Mouse (Mus musculus): ENCODE measurements around the gene Fbxl19. TPM values are rescaled to one million over a fixed set of nuclear protein-coding genes. Genes with fewer than 3 reads are reported as not detected.

Gene Fbxl19
- polyA plus RNA-seq, 1 experiment from 2014 or later, result 3.2 TPM

GRCm38 (mm10) chr7:127776426-127776825 is 32.1 kb downstream of the Fbxl19 start, which contains the start of gene Setd1a:
Gene Setd1a (plus strand): TSS chr7:127776670.
- peak within 1 kb of the TSS; percentile 92 for H3K9ac ChIP-seq (ENCODE audit: low read length)
- H3K4me3 ChIP-seq (replicated peaks; ENCODE audit: low read length), result peak within 1 kb of the TSS; percentile 86
- H3K4me1 ChIP-seq (ENCODE audit: control insufficient read depth, insufficient read depth, low read length), result peaks cover 12% of the 10 kb centered on the region
- H3K36me3 ChIP-seq (ENCODE audit: control insufficient read depth, insufficient read depth, low read length), result no peaks in the 10 kb centered on the region
- ATAC-seq (ENCODE audit: insufficient read depth, low FRiP score), result peak; percentile 64
- 1% methylated on average over 23 of the region's 23 CpGs for WGBS
- H3K4me2 ChIP-seq (ENCODE audit: low read depth, low read length), result peak within 1 kb of the TSS; percentile 92
- no peaks in the 10 kb centered on the region for H3K27me3 ChIP-seq (ENCODE audit: control insufficient read depth, insufficient read depth, low read length)
- no peaks in the 10 kb centered on the region for H3K9me3 ChIP-seq (replicated peaks; ENCODE audit: control insufficient read depth, low read length)
- H3K27ac ChIP-seq (ENCODE audit: low read length), result peak within 1 kb of the TSS; percentile 100

GRCm38 (mm10) chr7:127776878-127777473 is 32.6 kb downstream of the Fbxl19 start:
- Histone ChIP-seq H3K9ac (ENCODE audit: low read length) (peak overlapping the region; percentile 92), H3K4me2 (ENCODE audit: low read depth, low read length) (peak overlapping the region; percentile 70), H3K4me1 (ENCODE audit: control insufficient read depth, insufficient read depth, low read length) (peaks cover 12% of the 10 kb centered on the region), H3K27ac (ENCODE audit: low read length) (peak overlapping the region; percentile 100), H3K36me3 (ENCODE audit: control insufficient read depth, insufficient read depth, low read length) (no peaks in the 10 kb centered on the region), H3K9me3 (replicated peaks; ENCODE audit: control insufficient read depth, low read length) (no peaks in the 10 kb centered on the region), H3K4me3 (replicated peaks; ENCODE audit: low read length) (peak overlapping the region; percentile 86), H3K27me3 (ENCODE audit: control insufficient read depth, insufficient read depth, low read length) (no peaks in the 10 kb centered on the region)
- peak; percentile 91 for ATAC-seq (ENCODE audit: insufficient read depth, low FRiP score)
- WGBS, result under 1% methylated on average over 60 of the region's 70 CpGs

GRCm38 (mm10) chr7:127777474-127778266 is 33.3 kb downstream of the Fbxl19 start:
- Histone ChIP-seq H3K9me3 (replicated peaks; ENCODE audit: control insufficient read depth, low read length) (no peaks in the 10 kb centered on the region), H3K27ac (ENCODE audit: low read length) (peak overlapping the region; percentile 100), H3K4me3 (replicated peaks; ENCODE audit: low read length) (peak overlapping the region; percentile 86), H3K36me3 (ENCODE audit: control insufficient read depth, insufficient read depth, low read length) (peaks cover 3% of the 10 kb centered on the region; the same call in 1 of the 2 replicates), H3K4me2 (ENCODE audit: low read depth, low read length) (peak overlapping the region; percentile 92), H3K4me1 (ENCODE audit: control insufficient read depth, insufficient read depth, low read length) (peaks cover 12% of the 10 kb centered on the region), H3K9ac (ENCODE audit: low read length) (peak overlapping the region; percentile 92), H3K27me3 (ENCODE audit: control insufficient read depth, insufficient read depth, low read length) (no peaks in the 10 kb centered on the region)
- ATAC-seq (ENCODE audit: insufficient read depth, low FRiP score), result peak; percentile 66
- 2% methylated on average over 65 of the region's 66 CpGs for WGBS

- no peak for ATAC-seq (ENCODE audit: insufficient read depth, low FRiP score)
- Histone ChIP-seq H3K9ac (ENCODE audit: low read length) (peak overlapping the region; percentile 92), H3K9me3 (replicated peaks; ENCODE audit: control insufficient read depth, low read length) (no peaks in the 10 kb centered on the region), H3K36me3 (ENCODE audit: control insufficient read depth, insufficient read depth, low read length) (peaks cover 5% of the 10 kb centered on the region; the same call in 1 of the 2 replicates), H3K4me2 (ENCODE audit: low read depth, low read length) (peak overlapping the region; percentile 92), H3K27ac (ENCODE audit: low read length) (peak overlapping the region; percentile 100), H3K4me1 (ENCODE audit: control insufficient read depth, insufficient read depth, low read length) (peaks cover 12% of the 10 kb centered on the region), H3K27me3 (ENCODE audit: control insufficient read depth, insufficient read depth, low read length) (no peaks in the 10 kb centered on the region), H3K4me3 (replicated peaks; ENCODE audit: low read length) (peak overlapping the region; percentile 86)
- 77% methylated on average over 4 of the region's 4 CpGs for WGBS
Measured at GRCm38 (mm10) chr7:127778350-127778749, 34.0 kb downstream of the Fbxl19 start.

- ATAC-seq (ENCODE audit: insufficient read depth, low FRiP score), result no peak
Measured at GRCm38 (mm10) chr7:127785308-127785707, 41.0 kb downstream of the Fbxl19 start, which contains the start of gene Gm49388. Gene Gm49388 (plus strand): TSS chr7:127785608.

GRCm38 (mm10) chr7:127797076-127797845 is 52.9 kb downstream of the Fbxl19 start:
- Histone ChIP-seq H3K9ac (ENCODE audit: low read length) (no peak overlapping the region), H3K27ac (ENCODE audit: low read length) (no peak overlapping the region), H3K36me3 (ENCODE audit: control insufficient read depth, insufficient read depth, low read length) (peaks cover 33% of the 10 kb centered on the region), H3K9me3 (replicated peaks; ENCODE audit: control insufficient read depth, low read length) (no peaks in the 10 kb centered on the region), H3K27me3 (ENCODE audit: control insufficient read depth, insufficient read depth, low read length) (no peaks in the 10 kb centered on the region), H3K4me2 (ENCODE audit: low read depth, low read length) (no peak overlapping the region), H3K4me1 (ENCODE audit: control insufficient read depth, insufficient read depth, low read length) (peaks cover 6% of the 10 kb centered on the region; the same call in 1 of the 2 replicates), H3K4me3 (replicated peaks; ENCODE audit: low read length) (no peak overlapping the region)
- no peak for ATAC-seq (ENCODE audit: insufficient read depth, low FRiP score)
- WGBS, result 87% methylated on average over 23 of the region's 23 CpGs

More at GRCm38 (mm10) chr7:127785308-127785707, 41.0 kb downstream of the Fbxl19 start, which contains the start of gene Gm49388:
- 92% methylated on average over 7 of the region's 7 CpGs for WGBS
- Histone ChIP-seq H3K9ac (ENCODE audit: low read length) (no peak within 1 kb of the TSS), H3K27ac (ENCODE audit: low read length) (no peak within 1 kb of the TSS), H3K9me3 (replicated peaks; ENCODE audit: control insufficient read depth, low read length) (no peaks in the 10 kb centered on the region), H3K4me1 (ENCODE audit: control insufficient read depth, insufficient read depth, low read length) (no peaks in the 10 kb centered on the region), H3K27me3 (ENCODE audit: control insufficient read depth, insufficient read depth, low read length) (no peaks in the 10 kb centered on the region), H3K4me2 (ENCODE audit: low read depth, low read length) (no peak within 1 kb of the TSS), H3K4me3 (replicated peaks; ENCODE audit: low read length) (no peak within 1 kb of the TSS), H3K36me3 (ENCODE audit: control insufficient read depth, insufficient read depth, low read length) (peaks cover 31% of the 10 kb centered on the region)

GRCm38 (mm10) chr7:127798591-127798990 is 54.2 kb downstream of the Fbxl19 start:
- Histone ChIP-seq H3K4me1 (ENCODE audit: control insufficient read depth, insufficient read depth, low read length) (peaks cover 6% of the 10 kb centered on the region; the same call in 1 of the 2 replicates), H3K9ac (ENCODE audit: low read length) (no peak overlapping the region), H3K27ac (ENCODE audit: low read length) (no peak overlapping the region), H3K36me3 (ENCODE audit: control insufficient read depth, insufficient read depth, low read length) (peaks cover 33% of the 10 kb centered on the region), H3K4me3 (replicated peaks; ENCODE audit: low read length) (no peak overlapping the region), H3K9me3 (replicated peaks; ENCODE audit: control insufficient read depth, low read length) (no peaks in the 10 kb centered on the region), H3K27me3 (ENCODE audit: control insufficient read depth, insufficient read depth, low read length) (no peaks in the 10 kb centered on the region), H3K4me2 (ENCODE audit: low read depth, low read length) (no peak overlapping the region)
- ATAC-seq (ENCODE audit: insufficient read depth, low FRiP score), result no peak
- WGBS, result 77% methylated on average over 4 of the region's 4 CpGs

- no peak for ATAC-seq (ENCODE audit: insufficient read depth, low FRiP score)
- H3K4me3 ChIP-seq (replicated peaks; ENCODE audit: low read length), result no peak overlapping the region
- no peaks in the 10 kb centered on the region for H3K9me3 ChIP-seq (replicated peaks; ENCODE audit: control insufficient read depth, low read length)
- H3K36me3 ChIP-seq (ENCODE audit: control insufficient read depth, insufficient read depth, low read length), result peaks cover 33% of the 10 kb centered on the region
- H3K27ac ChIP-seq (ENCODE audit: low read length), result no peak overlapping the region
- no peaks in the 10 kb centered on the region for H3K27me3 ChIP-seq (ENCODE audit: control insufficient read depth, insufficient read depth, low read length)
- H3K4me1 ChIP-seq (ENCODE audit: control insufficient read depth, insufficient read depth, low read length), result peaks cover 6% of the 10 kb centered on the region; the same call in 1 of the 2 replicates
- WGBS, result 88% methylated on average over 13 of the region's 13 CpGs
- no peak overlapping the region for H3K4me2 ChIP-seq (ENCODE audit: low read depth, low read length)
- H3K9ac ChIP-seq (ENCODE audit: low read length), result no peak overlapping the region
Measured at GRCm38 (mm10) chr7:127799211-127799610, 54.9 kb downstream of the Fbxl19 start.
